Mouse (Mus musculus) limb, embryonic 14.5 days (tissue): ENCODE data around the gene 6030468B19Rik. TPM values are rescaled to one million over a fixed set of nuclear protein-coding genes. Genes with fewer than 3 reads are reported as not detected.

ENCODE experiments used
- ATAC-seq: fragments of 200-750 bp; cut with Nextera tagmentation; 2 replicates; pipeline ENCODE4 v1.8.0; 2017; ENCODE audit warnings: low read depth, moderate number of reproducible peaks, moderate TSS enrichment; ENCODE audit not compliant: low FRiP score
- DNase-seq: peaks from one replicate; pipeline ENCODE4 v3.0.0-alpha.2; 2015; ENCODE audit warnings: low spot score
- H3K27ac ChIP-seq: fragments of 300-500 bp; sonication (generic); replicated peaks from 2 replicates; pipeline ENCODE4 v1.5.1; 2014; ENCODE audit warnings: low read depth, mild to moderate bottlenecking, low read length, moderate library complexity, mixed read lengths
- H3K27me3 ChIP-seq: fragments of 300-500 bp; sonication (generic); 2 replicates; pipeline ENCODE4 v1.6.1; 2014; ENCODE audit warnings: low read length, mixed read lengths; ENCODE audit not compliant: control insufficient read depth, insufficient read depth
- H3K36me3 ChIP-seq: fragments of 300-500 bp; sonication (generic); 2 replicates; pipeline ENCODE4 v1.6.1; 2014; ENCODE audit warnings: mild to moderate bottlenecking, low read length, moderate library complexity, mixed read lengths; ENCODE audit not compliant: control insufficient read depth, insufficient read depth
- H3K4me1 ChIP-seq: fragments of 300-500 bp; sonication (generic); 2 replicates; pipeline ENCODE4 v1.6.1; 2014; ENCODE audit warnings: antibody characterized with exemption, low read length, mixed read lengths; ENCODE audit not compliant: control insufficient read depth, insufficient read depth
- H3K4me2 ChIP-seq: fragments of 300-500 bp; sonication (generic); replicated peaks from 2 replicates; pipeline ENCODE4 v1.6.1; 2014; ENCODE audit warnings: low read depth, mild to moderate bottlenecking, low read length, moderate library complexity; ENCODE audit not compliant: severe bottlenecking
- H3K4me3 ChIP-seq: fragments of 300-500 bp; sonication (generic); replicated peaks from 2 replicates; pipeline ENCODE4 v1.5.1; 2014; ENCODE audit warnings: low read length
- H3K9ac ChIP-seq: fragments of 300-500 bp; sonication (generic); 2 replicates; pipeline ENCODE4 v1.6.1; 2014; ENCODE audit warnings: mild to moderate bottlenecking, low read depth, low read length, moderate library complexity; ENCODE audit not compliant: severe bottlenecking
- H3K9me3 ChIP-seq: fragments of 300-500 bp; sonication (generic); 2 replicates; pipeline ENCODE4 v1.6.1; 2016; ENCODE audit warnings: low read length; ENCODE audit not compliant: control insufficient read depth
- POLR2A ChIP-seq: fragments of 200-500 bp; IDR thresholded peaks from 2 replicates; pipeline ENCODE4 v1.8.0; 2012; ENCODE audit warnings: inconsistent platforms, mild to moderate bottlenecking, moderate library complexity, borderline replicate concordance; ENCODE audit not compliant: insufficient read depth, insufficient read length; ENCODE audit errors: extremely low read depth
- WGBS: fragments of 180-500 bp; shearing (Covaris S2); extraction: QIAGEN DNeasy Blood & Tissue Kit; methylation state at CpG from one replicate; pipeline ENCODE4 v1.1.7; 2014; 5-methylcytosine and 5-hydroxymethylcytosine counted together
- polyA plus RNA-seq, 2 experiments: library from polyadenylated mRNA; depleted of rRNA in 1 of 2; stranded (reverse) in 1 of 2; unstranded in 1 of 2; fragments of >200 nt; fragmentation: Nextera tagmentation in 1 of 2; extraction: Ambion mirVana in 1 of 2; gene quantifications; 2 replicates each; pipeline versions ENCODE4 v1.2.1 to v1.2.3; 2012 to 2014

6030468B19Rik gene
- polyA plus RNA-seq, 2 experiments, result 0.11 TPM; not detected in 1

GRCm38 (mm10) chr11:117855360-117855759 lies 57.9 kb downstream of the 6030468B19Rik start:
- 97% methylated on average over 5 of the region's 5 CpGs for WGBS
- H3K36me3 ChIP-seq, result peaks cover 52% of the 10 kb centered on the region
- ATAC-seq, result no peak
- TF ChIP-seq POLR2A, result no peak
- peaks cover 2% of the 10 kb centered on the region for H3K4me1 ChIP-seq
- no peak overlapping the region for H3K27ac ChIP-seq
- H3K27me3 ChIP-seq, result peaks cover 9% of the 10 kb centered on the region; the same call in 1 of the 2 replicates
- H3K9ac ChIP-seq, result no peak overlapping the region
- no peak for DNase-seq
- H3K4me3 ChIP-seq, result no peak overlapping the region
- H3K4me2 ChIP-seq, result no peak overlapping the region
- H3K9me3 ChIP-seq, result no peaks in the 10 kb centered on the region

GRCm38 (mm10) chr11:117855975-117856374 lies 58.5 kb downstream of the 6030468B19Rik start:
- peaks cover 15% of the 10 kb centered on the region for H3K27me3 ChIP-seq
- peaks cover 52% of the 10 kb centered on the region for H3K36me3 ChIP-seq
- H3K9ac ChIP-seq, result no peak overlapping the region
- no peak for TF ChIP-seq POLR2A
- no peaks in the 10 kb centered on the region; the same call in 1 of the 2 replicates for H3K4me1 ChIP-seq
- H3K9me3 ChIP-seq, result no peaks in the 10 kb centered on the region
- H3K27ac ChIP-seq, result no peak overlapping the region
- no peak overlapping the region for H3K4me2 ChIP-seq
- ATAC-seq (no peak), DNase-seq (no peak)
- H3K4me3 ChIP-seq, result no peak overlapping the region
- 73% methylated on average over 1 of the region's 1 CpGs for WGBS

Other genes with a start within 250 kb of the 6030468B19Rik start
- gene Tnrc6c, start 143.4 kb upstream of the 6030468B19Rik start, polyA plus RNA-seq (2012; rRNA removed), result 34.7 and 43.7 TPM in 2 replicates
- 18.1 and 21.1 TPM in 2 replicates for gene Tnrc6c, start 143.4 kb upstream of the 6030468B19Rik start, polyA plus RNA-seq (2014; fragmentation: Nextera tagmentation; extraction: Ambion mirVana)
- gene Tmc8, start 15.6 kb upstream of the 6030468B19Rik start, polyA plus RNA-seq (2012; rRNA removed), result 3.1 and 4.6 TPM in 2 replicates
- gene Tmc8, start 15.6 kb upstream of the 6030468B19Rik start, polyA plus RNA-seq (2014; fragmentation: Nextera tagmentation; extraction: Ambion mirVana), result 1.1 and 1.2 TPM in 2 replicates
- 28.2 and 31.1 TPM in 2 replicates for gene Tmc6, start 15.5 kb upstream of the 6030468B19Rik start, polyA plus RNA-seq (2012; rRNA removed)
- gene Tmc6, start 15.5 kb upstream of the 6030468B19Rik start, polyA plus RNA-seq (2014; fragmentation: Nextera tagmentation; extraction: Ambion mirVana), result 19.0 and 24.5 TPM in 2 replicates
- 0.17 and 0.62 TPM in 2 replicates for gene Gm20708, start 12.0 kb downstream of the 6030468B19Rik start, polyA plus RNA-seq (2012; rRNA removed)
- 0.59 and 0.92 TPM in 2 replicates for gene Gm20708, start 12.0 kb downstream of the 6030468B19Rik start, polyA plus RNA-seq (2014; fragmentation: Nextera tagmentation; extraction: Ambion mirVana)
- gene Syngr2, start 12.0 kb downstream of the 6030468B19Rik start, polyA plus RNA-seq (2012; rRNA removed), result 41.4 and 58.5 TPM in 2 replicates
- gene Syngr2, start 12.0 kb downstream of the 6030468B19Rik start, polyA plus RNA-seq (2014; fragmentation: Nextera tagmentation; extraction: Ambion mirVana), result 68.3 and 75.8 TPM in 2 replicates
- 10.4 TPM in 2 replicates for gene Afmid, start 28.3 kb downstream of the 6030468B19Rik start, polyA plus RNA-seq (2012; rRNA removed)
- gene Afmid, start 28.3 kb downstream of the 6030468B19Rik start, polyA plus RNA-seq (2014; fragmentation: Nextera tagmentation; extraction: Ambion mirVana), result 4.6 and 5.3 TPM in 2 replicates
- 160 and 175 TPM in 2 replicates for gene Tk1, start 28.4 kb downstream of the 6030468B19Rik start, polyA plus RNA-seq (2012; rRNA removed)
- gene Tk1, start 28.4 kb downstream of the 6030468B19Rik start, polyA plus RNA-seq (2014; fragmentation: Nextera tagmentation; extraction: Ambion mirVana), result 128 and 132 TPM in 2 replicates
- 128 and 138 TPM in 2 replicates for gene Birc5, start 51.6 kb downstream of the 6030468B19Rik start, polyA plus RNA-seq (2012; rRNA removed)
- 267 and 276 TPM in 2 replicates for gene Birc5, start 51.6 kb downstream of the 6030468B19Rik start, polyA plus RNA-seq (2014; fragmentation: Nextera tagmentation; extraction: Ambion mirVana)
- gene Tmem235, start 63.1 kb downstream of the 6030468B19Rik start, polyA plus RNA-seq (2012; rRNA removed), result not detected in 2 replicates
- gene Tmem235, start 63.1 kb downstream of the 6030468B19Rik start, polyA plus RNA-seq (2014; fragmentation: Nextera tagmentation; extraction: Ambion mirVana), result not detected in 2 replicates
- gene Tha1, start 75.8 kb downstream of the 6030468B19Rik start, polyA plus RNA-seq (2012; rRNA removed), result 6.5 and 6.9 TPM in 2 replicates
- 3.4 and 4.1 TPM in 2 replicates for gene Tha1, start 75.8 kb downstream of the 6030468B19Rik start, polyA plus RNA-seq (2014; fragmentation: Nextera tagmentation; extraction: Ambion mirVana)
- 18.4 and 21.3 TPM in 2 replicates for gene Socs3, start 172.4 kb downstream of the 6030468B19Rik start, polyA plus RNA-seq (2012; rRNA removed)
- gene Socs3, start 172.4 kb downstream of the 6030468B19Rik start, polyA plus RNA-seq (2014; fragmentation: Nextera tagmentation; extraction: Ambion mirVana), result 6.4 and 8.6 TPM in 2 replicates
- 36.2 and 41.7 TPM in 2 replicates for gene Pgs1, start 188.6 kb downstream of the 6030468B19Rik start, polyA plus RNA-seq (2012; rRNA removed)
- gene Pgs1, start 188.6 kb downstream of the 6030468B19Rik start, polyA plus RNA-seq (2014; fragmentation: Nextera tagmentation; extraction: Ambion mirVana), result 30.5 and 35.9 TPM in 2 replicates